Mouse (Mus musculus): Measurements from ENCODE around the gene Evpl. TPM values are rescaled to one million over a fixed set of nuclear protein-coding genes. Genes with fewer than 3 reads are reported as not detected.

Evpl gene
- polyA plus RNA-seq, 1 experiment from 2014 or later = 0.62 TPM

Other genes with a start within 250 kb of the Evpl start
- gene Galk1, start 225.4 kb downstream of the Evpl start, polyA plus RNA-seq (2014; fragmentation: Nextera tagmentation; extraction: Ambion mirVana) = 48.6 and 54.4 TPM in 2 replicates
- 1,746 and 2,054 TPM in 2 replicates for gene H3f3b, start 210.1 kb downstream of the Evpl start, polyA plus RNA-seq (2014; fragmentation: Nextera tagmentation; extraction: Ambion mirVana)
- 25.6 and 29.3 TPM in 2 replicates for gene Unk, start 207.8 kb downstream of the Evpl start, polyA plus RNA-seq (2014; fragmentation: Nextera tagmentation; extraction: Ambion mirVana)
- gene Unc13d, start 160.1 kb downstream of the Evpl start, polyA plus RNA-seq (2014; fragmentation: Nextera tagmentation; extraction: Ambion mirVana) = 0.75 and 0.83 TPM in 2 replicates
- 164 and 183 TPM in 2 replicates for gene Wbp2, start 151.1 kb downstream of the Evpl start, polyA plus RNA-seq (2014; fragmentation: Nextera tagmentation; extraction: Ambion mirVana)
- gene Trim47, start 110.9 kb downstream of the Evpl start, polyA plus RNA-seq (2014; fragmentation: Nextera tagmentation; extraction: Ambion mirVana) = 9.4 and 10.6 TPM in 2 replicates
- gene Trim65, start 106.9 kb downstream of the Evpl start, polyA plus RNA-seq (2014; fragmentation: Nextera tagmentation; extraction: Ambion mirVana) = 2.7 and 2.9 TPM in 2 replicates
- 79.4 and 83.1 TPM in 2 replicates for gene Mrpl38, start 99.2 kb downstream of the Evpl start, polyA plus RNA-seq (2014; fragmentation: Nextera tagmentation; extraction: Ambion mirVana)
- 43.0 and 45.4 TPM in 2 replicates for gene Fbf1, start 69.9 kb downstream of the Evpl start, polyA plus RNA-seq (2014; fragmentation: Nextera tagmentation; extraction: Ambion mirVana)
- 80.7 and 88.0 TPM in 2 replicates for gene Ten1, start 39.2 kb downstream of the Evpl start, polyA plus RNA-seq (2014; fragmentation: Nextera tagmentation; extraction: Ambion mirVana)
- 67.5 and 75.7 TPM in 2 replicates for gene Acox1, start 39.0 kb downstream of the Evpl start, polyA plus RNA-seq (2014; fragmentation: Nextera tagmentation; extraction: Ambion mirVana)
- gene Srp68, start 36.1 kb upstream of the Evpl start, polyA plus RNA-seq (2014; fragmentation: Nextera tagmentation; extraction: Ambion mirVana) = 52.0 and 54.0 TPM in 2 replicates
- gene Galr2, start 42.9 kb upstream of the Evpl start, polyA plus RNA-seq (2014; fragmentation: Nextera tagmentation; extraction: Ambion mirVana) = 0.55 and 0.57 TPM in 2 replicates
- gene Exoc7, start 69.2 kb upstream of the Evpl start, polyA plus RNA-seq (2014; fragmentation: Nextera tagmentation; extraction: Ambion mirVana) = 115 and 118 TPM in 2 replicates
- 13.1 and 16.2 TPM in 2 replicates for gene Foxj1, start 97.3 kb upstream of the Evpl start, polyA plus RNA-seq (2014; fragmentation: Nextera tagmentation; extraction: Ambion mirVana)
- 68.5 and 75.5 TPM in 2 replicates for gene Rnf157, start 175.0 kb upstream of the Evpl start, polyA plus RNA-seq (2014; fragmentation: Nextera tagmentation; extraction: Ambion mirVana)
- 61.4 and 67.6 TPM in 2 replicates for gene Ubald2, start 196.0 kb upstream of the Evpl start, polyA plus RNA-seq (2014; fragmentation: Nextera tagmentation; extraction: Ambion mirVana)
- gene Qrich2, start 228.2 kb upstream of the Evpl start, polyA plus RNA-seq (2014; fragmentation: Nextera tagmentation; extraction: Ambion mirVana) = 0.09 TPM in 1 of 2 replicates, not detected in the other